Mouse (Mus musculus): ENCODE measurements around the gene Jam2. TPM values are rescaled to one million over a fixed set of nuclear protein-coding genes. Genes with fewer than 3 reads are reported as not detected.

The Jam2 gene
- total RNA-seq, 2 experiments from 2014 or later: 25.1 to 26.2 TPM

DNA sequence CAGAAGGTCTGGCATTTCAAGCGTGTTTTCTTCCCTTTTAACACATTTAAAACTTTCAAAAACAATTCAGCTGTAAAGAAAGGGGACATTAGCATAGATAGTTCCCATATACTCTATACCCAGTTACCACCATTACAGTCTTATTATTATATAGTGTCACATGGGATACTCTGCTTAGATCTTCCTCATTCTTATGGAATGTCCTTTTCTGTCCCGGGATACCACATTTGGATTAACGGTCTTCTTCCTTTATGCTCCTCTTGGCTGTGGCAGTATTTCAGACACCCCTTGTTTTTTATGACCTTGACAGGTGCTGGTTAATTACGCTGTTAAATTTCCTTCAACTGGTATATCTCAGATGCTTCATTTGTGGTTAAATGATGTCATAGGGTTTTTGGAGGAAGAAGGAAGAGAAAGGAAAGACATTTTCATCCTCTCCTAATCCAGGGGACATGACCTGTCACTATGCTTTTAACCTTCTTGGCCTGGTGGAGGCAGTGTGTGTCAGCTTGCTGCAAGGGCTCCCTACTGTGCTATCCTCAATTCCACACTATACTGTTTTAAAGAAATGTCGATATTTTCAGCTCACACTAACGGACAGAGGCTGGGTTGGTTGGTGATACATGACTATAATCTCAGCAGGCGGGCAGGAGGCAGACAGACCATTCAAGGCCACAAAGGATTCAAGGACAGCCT is 2.3 kb downstream of the Jam2 start:
- intact Hi-C loops (cut with DNase I): no loop called here
- DNase-seq (ENCODE audit: low spot score in 2 of 2): no peak

DNA sequence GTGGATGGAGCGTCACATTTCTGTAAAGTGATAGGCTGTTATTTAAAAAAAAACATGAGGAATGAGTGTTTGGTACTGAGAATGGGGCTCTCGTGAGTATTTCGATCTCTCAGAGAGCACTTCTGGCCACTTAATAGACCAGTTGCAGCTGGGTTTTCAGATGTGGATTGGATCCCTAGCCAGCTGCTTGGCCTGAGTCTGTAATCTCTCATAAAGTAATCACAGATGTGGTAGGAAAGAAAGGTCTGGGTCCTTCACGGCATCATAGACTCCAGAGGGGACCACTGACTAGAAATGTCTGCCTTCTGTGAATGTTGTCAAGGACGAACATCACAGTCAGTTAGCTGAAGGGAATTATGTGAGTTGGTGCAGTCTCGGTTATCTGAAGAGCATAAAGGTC is 4.5 kb downstream of the Jam2 start:
- intact Hi-C loops (cut with DNase I): no loop called here

DNA sequence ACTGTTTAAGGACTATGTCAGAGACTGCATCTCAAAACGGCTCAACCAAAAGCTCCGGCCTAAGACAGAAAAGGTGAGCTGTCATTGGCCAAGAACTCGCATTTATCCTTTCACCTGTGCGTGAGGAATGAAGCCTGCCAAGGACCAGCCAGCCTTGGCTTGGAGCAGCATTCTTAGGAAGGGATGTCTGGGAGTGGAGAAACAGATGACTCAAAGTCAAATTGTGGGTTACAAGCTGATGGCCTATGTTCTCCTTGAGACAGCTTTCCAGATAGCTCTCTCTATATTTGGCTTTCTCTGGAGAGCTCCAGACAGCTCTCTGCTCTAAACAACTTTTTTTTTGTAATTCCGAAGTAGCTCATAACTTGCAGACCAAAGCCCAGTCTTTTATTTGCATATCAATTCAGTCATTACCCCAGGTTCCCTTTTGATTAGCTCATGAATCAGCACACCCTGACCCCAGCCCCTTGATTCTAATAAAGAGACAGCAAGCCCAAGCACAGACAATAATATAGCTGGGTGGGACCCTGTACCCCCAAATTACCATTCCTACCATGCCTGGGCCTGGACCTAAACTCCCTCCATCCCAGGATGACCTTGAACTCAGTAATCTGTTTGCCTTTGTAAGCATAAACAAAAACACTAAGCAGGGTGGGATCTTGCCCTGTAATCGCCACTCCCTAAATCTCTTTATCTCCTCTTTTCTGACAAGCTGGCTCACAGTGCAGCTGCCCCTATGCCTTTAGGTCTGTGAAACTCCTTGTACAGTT is 5.1 kb downstream of the Jam2 start:
- intact Hi-C loops (cut with DNase I): no loop called here
- no peak for DNase-seq (ENCODE audit: low spot score in 2 of 2)

More for the DNA sequence above, 4.5 kb downstream of the Jam2 start:
- no peak for DNase-seq (ENCODE audit: low spot score in 2 of 2)

DNA sequence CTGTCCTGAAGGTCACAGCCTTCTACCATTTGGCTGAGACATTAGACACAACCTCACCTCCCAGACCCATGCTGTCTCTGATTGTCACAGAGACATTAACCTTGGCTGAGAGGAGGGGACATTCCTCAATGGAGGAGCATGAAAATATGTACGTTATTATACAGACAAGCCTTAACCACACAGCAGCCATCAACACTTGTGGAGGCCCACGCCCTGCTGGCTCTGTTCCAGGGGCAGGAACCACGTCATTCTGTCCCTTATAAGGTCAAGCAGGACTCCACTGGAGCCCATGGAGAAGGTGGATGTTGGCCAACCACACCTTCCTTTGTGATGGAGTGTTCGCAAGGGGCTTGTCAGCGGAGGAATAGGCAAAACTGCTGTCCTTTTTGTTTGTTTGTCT is 5.8 kb downstream of the Jam2 start:
- no peak for DNase-seq (ENCODE audit: low spot score in 2 of 2)
- intact Hi-C loops (cut with DNase I): no loop called here

DNA sequence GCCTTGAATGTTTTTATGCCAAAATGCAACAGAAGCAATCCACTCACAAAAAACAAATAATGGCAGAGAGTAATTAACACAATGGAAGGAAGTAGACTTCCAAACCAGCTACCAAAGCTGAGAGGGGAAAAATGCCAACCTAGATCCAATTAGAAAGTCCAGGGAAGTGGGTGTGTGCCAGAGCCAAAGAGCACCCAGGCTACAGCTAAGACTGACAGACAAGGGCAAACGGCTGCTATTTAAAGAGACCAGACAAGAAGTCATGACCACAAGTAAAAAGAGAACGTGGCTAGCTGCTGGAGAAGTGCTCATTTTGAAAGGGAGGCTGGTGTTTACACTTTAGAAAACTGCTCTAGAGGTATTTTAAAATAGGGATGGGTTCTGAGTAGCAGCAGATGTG is 9.4 kb downstream of the Jam2 start:
- DNase-seq (ENCODE audit: low spot score in 2 of 2): peak in 1 of 2 experiments; percentile 18
- intact Hi-C loops (cut with DNase I): no loop called here

DNA sequence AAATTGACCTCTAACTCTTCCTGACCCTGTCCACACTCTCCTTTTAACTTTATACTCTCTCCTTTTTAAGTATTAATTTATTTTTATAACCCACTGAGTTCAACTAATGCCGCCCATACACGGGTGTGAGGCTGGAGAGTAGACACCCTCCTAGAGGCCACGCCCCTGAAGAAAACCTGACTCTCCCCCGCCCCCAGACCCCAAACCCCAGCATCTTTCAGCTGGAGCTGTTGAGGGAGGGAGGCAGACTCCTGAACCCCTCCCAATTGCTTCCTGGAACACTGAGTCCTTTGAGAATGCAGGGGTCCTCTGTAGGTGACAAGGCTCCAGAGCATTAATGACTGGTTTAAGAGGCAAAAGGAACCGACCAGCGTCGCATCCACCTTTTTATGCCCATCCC is 11.0 kb downstream of the Jam2 start:
- intact Hi-C loops (cut with DNase I): no loop called here
- DNase-seq (ENCODE audit: low spot score in 2 of 2): no peak

DNA sequence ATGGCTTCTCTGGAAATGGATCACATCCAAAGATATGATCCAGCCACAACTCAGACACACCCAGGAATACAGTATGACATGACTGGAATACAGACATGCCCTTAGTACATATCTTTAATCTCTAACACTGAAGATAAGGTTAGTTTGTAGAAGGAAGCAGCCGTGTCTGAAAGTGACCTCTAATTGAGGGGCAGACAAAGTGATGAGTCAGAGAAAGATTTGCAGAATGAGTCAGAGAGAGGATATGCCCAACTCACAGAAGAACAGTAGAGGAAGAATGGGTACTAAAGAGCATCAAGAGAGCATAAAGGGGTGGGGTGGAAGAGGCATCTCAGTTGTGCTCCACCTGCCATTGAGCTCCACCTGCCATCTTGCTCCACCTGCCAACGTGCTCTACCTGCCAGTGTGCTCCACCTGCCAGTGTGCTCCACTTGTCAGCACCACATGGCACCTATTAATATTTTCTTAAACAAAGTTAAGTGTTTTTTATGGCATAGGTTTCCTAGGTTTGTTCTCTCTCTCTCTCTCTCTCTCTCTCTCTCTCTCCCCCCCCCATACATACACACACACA is 16.8 kb downstream of the Jam2 start:
- intact Hi-C loops (cut with DNase I): no loop called here
- DNase-seq (ENCODE audit: low spot score in 2 of 2): no peak

DNA sequence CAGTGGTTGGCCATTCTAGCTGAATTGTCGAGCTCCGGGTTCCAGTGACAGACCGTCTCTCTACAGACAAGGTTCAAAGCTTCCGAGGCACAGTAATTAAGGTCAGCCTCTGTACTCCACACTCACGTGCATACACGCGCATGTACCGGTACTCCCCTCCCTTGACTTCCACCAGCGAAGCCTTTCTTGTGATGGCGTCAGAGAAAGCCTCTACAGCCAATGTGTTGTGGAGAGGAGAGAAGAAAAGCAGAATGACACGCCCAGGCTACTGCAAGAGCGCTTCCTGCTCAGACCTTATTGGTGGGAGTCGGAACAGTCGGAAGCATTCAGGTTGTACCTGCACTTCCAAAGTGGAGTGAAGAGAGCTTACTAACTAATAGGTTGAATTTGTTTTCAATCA is 19.5 kb downstream of the Jam2 start:
- intact Hi-C loops (cut with DNase I): no loop called here
- DNase-seq (ENCODE audit: low spot score in 2 of 2): no peak

DNA sequence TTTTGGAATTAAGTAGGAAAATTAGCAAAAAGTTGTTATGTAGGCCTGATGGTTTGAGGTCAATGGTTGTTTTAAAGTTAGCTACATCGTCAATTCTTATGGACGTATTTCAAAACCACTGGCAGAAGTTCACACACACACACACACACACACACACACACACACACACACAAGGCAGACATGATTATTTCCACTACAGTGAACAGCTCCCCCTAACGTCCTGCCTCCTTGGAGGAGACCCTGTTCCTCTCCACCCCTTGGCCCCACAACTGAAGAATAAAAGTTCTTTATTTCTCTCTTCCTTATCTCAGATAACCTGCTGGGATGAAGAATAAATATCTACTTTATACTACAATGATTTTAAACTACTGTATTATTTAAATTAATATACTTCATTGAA is 21.4 kb downstream of the Jam2 start:
- DNase-seq (ENCODE audit: low spot score in 2 of 2): no peak
- intact Hi-C loops (cut with DNase I): no loop called here

DNA sequence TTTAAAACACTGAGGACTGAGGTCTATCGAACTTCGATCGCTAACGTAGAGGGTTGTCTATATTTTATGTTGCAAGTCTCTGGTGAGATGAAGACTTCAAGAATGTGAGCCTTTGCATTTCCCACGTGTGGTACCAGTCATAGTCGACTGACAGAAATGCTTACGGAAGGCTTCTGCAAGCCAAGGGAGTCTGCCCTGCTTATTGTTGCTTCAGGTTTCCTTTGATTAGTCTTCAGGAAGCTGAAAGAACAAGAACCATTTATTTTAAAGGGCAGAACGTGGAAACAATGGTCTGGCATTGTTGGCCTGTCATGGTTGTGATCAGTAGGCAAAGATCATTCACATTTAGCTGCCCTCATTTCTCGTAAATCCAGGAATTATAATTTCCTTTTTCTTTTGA is 22.8 kb downstream of the Jam2 start:
- no peak for DNase-seq (ENCODE audit: low spot score in 2 of 2)
- intact Hi-C loops (cut with DNase I): no loop called here

DNA sequence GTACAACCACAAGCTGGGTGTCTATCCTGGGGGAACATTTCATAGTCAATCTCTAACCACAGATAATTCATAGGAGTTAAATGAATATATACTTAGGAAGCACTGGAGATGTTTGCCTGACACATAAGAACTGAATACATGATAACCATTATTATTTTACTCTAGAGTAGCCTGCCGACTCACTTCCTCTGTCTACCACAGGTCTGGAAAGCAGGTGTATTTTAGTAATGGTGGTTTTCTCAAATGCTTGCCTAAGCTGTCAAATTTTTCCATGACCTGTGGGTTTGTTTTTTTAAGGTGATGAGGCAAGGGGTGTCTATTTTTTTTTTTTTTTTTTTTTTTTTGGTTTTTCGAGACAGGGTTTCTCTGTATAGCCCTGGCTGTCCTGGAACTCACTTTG is 26.1 kb downstream of the Jam2 start:
- DNase-seq (ENCODE audit: low spot score in 2 of 2): no peak
- intact Hi-C loops (cut with DNase I): no loop called here

DNA sequence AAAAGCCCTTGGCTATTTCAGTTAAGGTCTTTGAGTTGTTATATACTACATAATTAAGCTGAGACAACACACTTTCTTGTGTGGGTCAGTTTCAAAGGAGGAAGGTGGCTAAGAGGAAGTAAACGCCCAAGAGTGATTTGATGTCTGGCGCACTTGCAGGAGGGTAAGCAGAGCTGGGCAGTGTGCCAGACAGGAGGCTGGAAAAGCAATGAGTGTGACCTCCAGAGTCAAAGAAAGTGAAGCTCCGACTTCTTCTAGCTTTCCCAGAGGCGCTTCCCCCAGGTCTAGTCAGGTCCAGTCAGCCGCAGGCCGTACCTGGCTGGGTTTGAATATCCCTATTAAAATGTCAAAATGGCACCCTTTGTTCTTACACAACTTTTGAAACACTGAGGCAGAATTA is 28.3 kb downstream of the Jam2 start:
- intact Hi-C loops (cut with DNase I): no loop called here
- peak in 1 of 2 experiments; percentile 20 for DNase-seq (ENCODE audit: low spot score in 2 of 2)

DNA sequence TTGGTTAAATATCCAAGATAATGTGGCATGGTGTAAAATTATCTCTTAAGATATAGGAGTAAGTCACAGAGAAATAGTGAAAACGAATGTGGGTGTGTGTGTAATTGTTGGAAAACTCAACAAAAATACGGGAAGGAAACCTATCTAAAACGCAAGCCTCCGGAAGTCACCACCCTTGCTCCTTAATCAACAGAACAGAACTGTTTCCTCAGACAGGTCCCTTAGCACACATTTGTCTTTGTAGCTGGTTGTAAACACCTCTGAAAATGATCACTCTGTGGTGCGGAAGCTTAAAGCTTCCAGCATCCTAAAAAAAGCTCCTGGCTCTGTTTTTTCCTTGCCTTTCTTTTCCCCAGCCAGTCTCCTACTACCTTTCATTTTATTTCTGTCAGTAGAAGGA is 30.9 kb downstream of the Jam2 start:
- no peak for DNase-seq (ENCODE audit: low spot score in 2 of 2)
- intact Hi-C loops (cut with DNase I): no loop called here

DNA sequence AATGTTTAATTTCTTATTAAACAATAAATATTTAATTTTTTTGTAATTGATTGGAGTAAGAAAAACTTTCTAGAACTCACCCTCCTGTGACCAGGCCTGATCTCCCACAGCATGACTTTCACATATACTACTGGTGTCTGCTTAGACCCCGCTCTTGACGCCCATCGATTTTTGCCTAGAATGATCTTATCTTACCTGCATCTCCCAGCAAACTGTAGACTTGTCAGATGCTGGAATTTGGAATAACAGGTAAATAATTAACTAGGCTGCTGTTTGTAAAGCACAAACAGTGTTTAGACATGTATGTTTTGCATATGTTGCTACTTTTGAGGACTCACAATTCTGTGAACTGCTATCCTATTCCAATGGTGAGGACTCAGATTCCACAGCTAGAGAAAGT is 32.3 kb downstream of the Jam2 start:
- DNase-seq (ENCODE audit: low spot score in 2 of 2): no peak
- intact Hi-C loops (cut with DNase I): no loop called here

DNA sequence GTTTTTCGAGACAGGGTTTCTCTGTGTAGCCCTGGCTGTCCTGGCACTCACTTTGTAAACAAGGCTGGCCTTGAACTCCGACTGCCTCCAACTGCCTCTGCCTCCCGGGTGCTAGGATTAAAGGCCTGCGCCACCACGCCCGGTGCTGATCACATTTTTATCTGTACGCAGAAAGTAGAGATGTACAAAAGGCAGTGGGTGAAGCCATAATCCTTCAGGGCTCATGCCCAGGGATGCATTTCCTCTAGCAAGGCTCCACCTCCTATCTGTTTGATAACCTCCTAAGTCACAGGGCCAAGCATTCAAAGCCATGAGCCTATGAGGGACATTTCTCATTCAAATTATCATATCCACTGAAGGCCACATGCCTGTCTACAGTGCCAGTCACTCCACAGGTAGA is 34.0 kb downstream of the Jam2 start:
- intact Hi-C loops (cut with DNase I): no loop called here
- no peak for DNase-seq (ENCODE audit: low spot score in 2 of 2)

DNA sequence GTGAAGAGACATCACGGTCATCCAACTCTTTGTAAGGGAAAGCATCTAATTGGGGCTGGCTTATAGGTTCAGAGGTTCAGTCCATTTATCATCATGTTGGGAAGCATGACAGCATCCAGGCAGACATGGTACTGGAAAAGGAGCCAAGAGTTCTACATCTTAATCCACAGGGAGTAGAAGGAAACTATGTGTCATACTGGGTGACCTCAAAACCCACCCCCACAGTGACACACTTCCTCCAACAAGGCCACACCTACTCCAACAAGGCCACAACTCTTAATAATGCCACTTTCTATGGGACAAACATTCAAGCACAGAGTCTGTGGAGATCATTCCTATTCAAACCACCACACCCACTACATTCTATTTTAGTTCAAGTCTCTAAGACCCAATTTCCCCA is 36.3 kb downstream of the Jam2 start:
- no peak for DNase-seq (ENCODE audit: low spot score in 2 of 2)
- intact Hi-C loops (cut with DNase I): no loop called here

DNA sequence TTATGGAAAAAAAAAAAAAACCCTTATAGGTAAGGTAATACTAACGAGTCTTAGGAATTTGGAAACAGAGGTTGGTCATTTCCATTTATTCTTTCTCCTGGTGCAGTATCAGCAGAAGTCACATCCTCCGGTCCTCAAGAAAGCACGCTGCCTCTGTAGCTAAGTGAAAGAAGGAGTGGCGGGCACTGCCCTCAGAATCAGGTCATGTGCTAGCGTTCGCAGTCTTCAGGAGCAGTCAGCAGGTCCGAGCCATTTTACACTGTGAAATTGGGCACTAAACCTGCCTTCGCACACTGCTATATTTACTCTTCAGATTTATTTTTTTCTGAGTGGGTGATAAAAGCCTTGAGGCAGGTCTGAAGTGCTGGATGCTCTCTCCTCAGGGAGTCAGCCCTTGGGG is 39.9 kb downstream of the Jam2 start:
- DNase-seq (ENCODE audit: low spot score in 2 of 2): no peak
- intact Hi-C loops (cut with DNase I): no loop called here

DNA sequence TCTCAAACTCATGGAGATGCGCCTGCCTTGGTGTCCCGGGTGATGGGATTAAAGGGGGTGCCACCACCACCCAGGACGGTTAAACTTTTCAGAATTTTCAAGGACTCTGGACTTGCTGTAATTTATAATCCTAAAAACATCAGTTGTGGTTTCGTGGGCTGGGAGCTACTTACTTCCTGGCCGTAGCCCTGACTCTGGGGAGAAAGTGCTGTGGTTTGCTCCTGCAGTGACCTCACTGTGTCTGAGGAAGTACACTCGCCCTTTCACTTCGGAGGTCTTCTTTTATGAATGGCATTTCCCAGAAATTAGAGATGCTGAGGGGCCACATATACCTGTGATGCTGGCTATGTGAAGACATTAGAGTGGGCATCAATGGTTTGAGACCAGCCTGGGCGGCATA is 40.6 kb downstream of the Jam2 start:
- DNase-seq (ENCODE audit: low spot score in 2 of 2): no peak
- intact Hi-C loops (cut with DNase I): no loop called here

DNA sequence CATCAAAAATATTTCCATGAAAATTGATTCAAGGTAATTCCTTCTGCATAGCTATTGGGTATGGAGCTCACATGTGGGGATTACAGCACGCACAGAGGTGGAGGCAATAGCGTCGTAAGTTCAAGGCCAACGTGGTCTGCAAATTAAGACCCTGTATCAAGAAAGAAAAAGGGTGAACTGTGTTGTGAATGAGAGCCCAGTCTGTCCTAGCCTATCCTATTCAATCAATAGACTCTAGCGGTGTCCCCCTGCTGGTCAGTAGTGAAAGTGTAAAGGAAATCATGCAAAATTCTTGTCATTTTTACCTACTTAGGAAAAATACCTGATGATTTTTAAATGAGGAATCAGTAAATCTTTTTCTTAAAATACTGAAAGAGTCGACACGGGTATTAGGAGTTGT is 43.5 kb downstream of the Jam2 start:
- peak; percentile 42 to 62 for DNase-seq (ENCODE audit: low spot score in 2 of 2)
- intact Hi-C loops (cut with DNase I): loop anchor here (1.0 to 5.0 kb wide), 2 partner anchors 45 to 82 kb away; partner anchors contain the start of genes Jam2 and Mrpl39

DNA sequence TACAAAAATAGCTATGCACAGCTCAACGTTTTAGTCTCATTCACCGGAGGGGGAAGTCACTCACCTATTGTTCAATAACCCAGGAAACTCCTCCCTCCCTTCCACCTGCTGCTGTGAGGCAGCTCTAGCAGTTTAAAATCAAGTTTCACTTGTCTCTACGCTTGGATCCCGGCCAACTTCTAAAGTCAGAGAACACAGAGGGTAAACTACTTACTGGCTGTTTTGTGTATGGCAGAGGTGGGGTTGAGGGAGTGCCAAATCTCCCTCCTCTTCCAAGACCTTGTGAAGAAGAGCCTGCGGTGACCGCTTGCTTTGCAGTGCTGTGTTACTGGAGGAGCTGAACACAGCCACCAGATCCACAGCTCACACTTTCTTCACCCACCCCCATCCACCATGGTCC is 51.1 kb downstream of the Jam2 start:
- intact Hi-C loops (cut with DNase I): no loop called here
- no peak for DNase-seq (ENCODE audit: low spot score in 2 of 2)

DNA sequence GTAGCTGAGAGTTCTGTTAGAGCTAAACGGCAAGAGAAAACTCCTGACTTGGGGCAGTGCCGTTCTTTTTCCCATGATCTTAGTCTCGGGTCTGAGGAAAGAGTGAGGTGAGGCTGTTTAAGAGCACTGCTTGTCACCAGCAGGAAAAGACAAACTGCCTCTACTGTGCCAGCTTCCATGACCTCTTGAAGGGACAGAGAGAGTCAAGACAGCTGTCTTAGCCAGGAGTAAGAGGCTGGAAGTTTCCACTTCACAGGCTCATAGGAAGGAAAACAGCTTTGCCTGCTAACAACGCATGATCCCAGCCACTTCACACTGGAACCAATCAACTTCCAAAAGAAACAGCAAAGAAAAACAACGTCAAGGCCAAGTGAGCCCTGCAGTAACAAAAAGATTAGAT is 57.8 kb downstream of the Jam2 start:
- no peak for DNase-seq (ENCODE audit: low spot score in 2 of 2)
- intact Hi-C loops (cut with DNase I): no loop called here

Measured in left cerebral cortex, postnatal 14 days (tissue).